Mouse (Mus musculus) brain, embryonic 14.5 days (tissue): ENCODE measurements at regions not wholly inside any gene's neighbourhood (a gene's known extent, or its start where the extent isn't known, plus 50 kb on each side); places are given as distances from the start of the nearest gene placed in this dataset.
A peak's percentile ranks its signal among the peaks of the same experiment; 100 is the strongest.
"Not testable (repeated sequence)": the region's sequence is repeated elsewhere in the genome, so short reads cannot be mapped to it uniquely, and the experiment has no call there.

ENCODE experiments used
- DNase-seq: peaks from one replicate; pipeline ENCODE4 v3.0.0-alpha.2; 2011; ENCODE audit warnings: low read depth
- CTCF ChIP-seq: fragments of 200-500 bp; IDR thresholded peaks from 2 replicates; pipeline ENCODE4 v1.5.1; 2012; ENCODE audit warnings: inconsistent platforms, mild to moderate bottlenecking, moderate library complexity, borderline replicate concordance; ENCODE audit not compliant: insufficient read depth, insufficient read length; ENCODE audit errors: extremely low read depth
- POLR2A ChIP-seq: fragments of 200-500 bp; IDR thresholded peaks from 2 replicates; pipeline ENCODE4 v1.6.1; 2012; ENCODE audit warnings: mild to moderate bottlenecking, inconsistent platforms, borderline replicate concordance; ENCODE audit not compliant: poor library complexity, insufficient read depth, insufficient read length, severe bottlenecking; ENCODE audit errors: extremely low read depth

DNA sequence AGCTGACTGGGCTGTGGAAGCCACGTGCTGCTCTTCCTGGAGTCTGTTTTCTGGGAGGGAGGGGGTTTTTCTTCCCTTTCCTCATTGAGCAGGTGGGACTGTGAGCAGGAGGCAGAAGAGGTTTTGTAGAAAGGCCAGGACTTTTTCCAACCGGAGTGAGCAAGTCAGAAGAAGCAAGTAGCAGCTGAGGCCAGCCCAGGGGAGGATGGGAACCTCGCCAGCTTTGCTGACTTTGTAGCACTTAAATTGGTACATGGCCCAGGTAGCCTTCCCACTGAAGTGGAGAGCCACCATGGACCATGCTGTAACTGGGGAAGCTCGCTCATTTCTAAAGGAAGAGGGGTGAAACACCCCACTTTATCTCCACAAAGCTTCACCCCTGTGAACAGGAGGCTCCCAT lies 154.1 kb downstream of the Kif26a start:
- TF ChIP-seq CTCF (no peak), POLR2A (no peak)
- peak; percentile 26 for DNase-seq

DNA sequence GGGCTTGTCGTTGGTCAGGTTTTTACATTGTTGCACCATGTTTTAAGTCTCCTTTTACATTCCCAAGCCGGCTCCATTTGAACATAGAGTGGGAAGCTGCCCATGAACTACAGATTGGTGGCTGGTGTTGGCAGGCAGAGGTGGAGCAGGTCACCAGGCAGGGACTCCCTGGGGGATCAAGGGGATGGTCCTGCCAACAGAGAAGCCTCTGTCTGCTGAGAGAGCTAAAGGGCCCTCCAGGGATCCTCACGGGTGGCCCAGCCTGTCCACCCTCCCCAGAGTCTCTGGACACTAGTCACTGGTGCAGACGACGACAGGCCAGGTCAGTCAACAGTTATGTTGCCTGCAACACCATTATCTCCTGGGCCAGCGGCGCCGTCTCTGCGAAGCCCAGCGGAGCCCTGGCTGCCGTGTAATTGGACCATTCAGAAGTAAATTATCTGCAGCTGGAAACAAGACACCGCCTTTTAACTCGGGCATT lies 155.4 kb downstream of the Kif26a start:
- peak; percentile 56 for DNase-seq
- no peak for TF ChIP-seq POLR2A
- TF ChIP-seq CTCF = no peak

DNA sequence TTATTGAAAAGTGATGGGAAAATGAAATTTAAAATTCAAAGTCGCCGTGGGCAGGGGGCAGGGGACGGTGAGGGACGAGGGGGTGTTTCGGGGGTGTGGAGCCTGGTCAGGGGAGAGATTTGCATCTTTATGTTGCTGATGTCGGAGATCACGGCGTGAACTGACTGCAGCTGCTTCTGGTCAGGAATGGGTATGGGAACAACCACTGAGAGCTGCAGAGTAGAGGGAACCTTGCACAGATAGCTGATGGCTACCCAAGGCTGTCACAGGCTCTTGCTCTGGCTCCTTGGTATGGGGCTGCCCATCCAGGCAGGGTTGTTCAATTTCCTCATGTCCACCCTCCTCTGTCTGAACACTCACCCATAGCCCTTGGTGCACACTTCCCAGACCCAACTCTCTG lies 155.9 kb downstream of the Kif26a start:
- no peak for DNase-seq
- TF ChIP-seq POLR2A = no peak
- no peak for TF ChIP-seq CTCF

DNA sequence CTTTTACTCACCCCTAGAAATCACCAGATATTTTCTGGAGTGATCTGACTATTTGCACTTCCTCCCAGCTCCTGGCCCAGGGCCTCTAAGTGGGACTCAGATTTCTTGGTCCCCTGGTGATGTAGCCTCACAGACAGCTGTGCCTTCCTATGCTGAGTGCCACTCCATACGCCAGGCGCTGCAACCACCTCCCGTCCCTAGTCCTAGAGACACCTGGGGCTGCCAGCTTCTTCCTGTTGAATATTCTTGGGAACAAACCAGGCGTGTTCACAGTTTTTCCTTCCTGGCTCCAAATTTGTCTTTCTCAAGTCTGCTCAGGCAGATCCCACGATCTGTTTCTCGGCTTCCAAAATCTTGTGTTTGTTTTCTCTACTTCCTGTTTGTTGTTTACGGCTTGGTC lies 160.2 kb downstream of the Kif26a start:
- no peak for TF ChIP-seq POLR2A

DNA sequence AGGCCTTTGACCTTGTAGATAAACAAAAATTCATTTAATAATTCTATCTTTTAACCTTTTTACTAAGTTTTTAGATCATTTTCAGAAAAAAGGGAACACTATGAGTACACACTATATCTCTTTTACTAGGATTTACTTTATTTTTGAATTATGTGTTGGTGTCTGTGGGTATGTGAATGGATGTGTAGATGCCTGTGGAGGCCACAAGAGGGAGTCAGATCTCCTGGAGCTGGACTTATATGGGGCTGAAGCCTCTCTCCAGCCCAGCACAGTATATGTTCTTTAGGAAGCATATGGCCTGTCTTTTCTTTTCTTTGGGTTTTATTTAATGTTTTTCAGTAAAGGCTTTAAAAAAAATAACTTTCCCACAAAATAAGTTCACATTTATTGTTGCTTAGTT lies 162.0 kb downstream of the Kif26a start:
- TF ChIP-seq CTCF (peak; percentile 16; the same call in 1 of the 2 replicates), POLR2A (no peak)
- DNase-seq = no peak

More for the DNA sequence above, 160.2 kb downstream of the Kif26a start:
- peak; percentile 53 for DNase-seq

DNA sequence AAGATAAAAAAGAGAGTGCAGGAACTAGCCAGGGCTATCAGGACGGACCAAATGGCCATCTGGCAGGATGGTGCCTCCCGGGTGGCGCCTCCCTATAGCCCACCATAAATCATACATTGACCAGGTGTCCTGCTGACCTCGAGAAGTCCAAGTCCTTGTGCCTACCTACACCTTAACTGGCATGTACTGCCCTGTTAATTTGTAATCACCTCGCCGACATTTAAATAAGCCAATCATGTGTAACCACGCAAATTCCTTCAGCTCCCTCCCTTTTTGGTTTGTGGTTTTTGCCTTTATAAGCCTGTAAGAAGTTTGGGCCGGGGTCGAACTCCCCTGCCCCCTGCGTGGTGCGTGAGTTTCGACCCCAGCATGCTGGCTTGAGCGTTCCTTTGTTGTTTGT lies 163.1 kb downstream of the Kif26a start:
- not testable (repeated sequence) for DNase-seq

DNA sequence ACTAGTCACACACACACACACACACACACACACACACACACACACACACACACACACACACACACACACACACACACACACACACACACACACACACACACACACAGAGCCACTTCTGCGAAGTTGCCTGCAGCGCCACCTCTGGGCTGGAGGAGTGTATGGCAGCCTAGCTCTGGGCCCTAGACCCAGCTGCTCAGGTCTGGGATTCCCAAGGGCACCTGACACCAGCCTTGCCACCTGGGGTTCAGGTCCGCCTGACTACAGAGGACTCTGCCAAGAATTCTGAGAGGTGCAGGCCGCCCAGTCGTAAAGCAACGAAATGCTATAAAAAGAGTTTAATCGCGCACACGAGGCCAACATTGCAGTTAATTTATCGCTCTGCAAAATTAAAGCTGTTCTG lies 163.8 kb downstream of the Kif26a start:
- no peak for TF ChIP-seq POLR2A
- TF ChIP-seq CTCF = peak; percentile 50; the same call in 1 of the 2 replicates
- DNase-seq = no peak

DNA sequence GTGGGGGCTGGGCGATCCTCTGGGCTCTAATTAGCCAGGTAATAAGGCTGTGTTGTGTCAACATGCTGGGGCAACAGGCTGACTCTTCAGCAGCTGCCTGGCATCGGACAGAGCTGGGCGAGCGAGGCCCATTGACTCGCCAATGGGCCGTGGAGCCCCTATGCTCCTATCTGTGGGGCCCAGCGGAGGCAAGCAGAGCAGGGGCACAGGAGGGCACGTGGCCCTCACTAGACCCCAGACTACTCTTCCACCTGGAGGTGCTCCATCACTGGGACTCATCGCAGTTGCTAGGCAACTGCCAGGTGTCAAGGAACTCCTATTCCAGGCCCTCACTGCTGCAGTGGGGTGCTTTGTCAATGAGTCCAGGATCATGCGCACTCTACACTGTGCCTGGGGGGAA lies 164.7 kb downstream of the Kif26a start:
- no peak for TF ChIP-seq POLR2A
- no peak for TF ChIP-seq CTCF
- DNase-seq = peak; percentile 38

DNA sequence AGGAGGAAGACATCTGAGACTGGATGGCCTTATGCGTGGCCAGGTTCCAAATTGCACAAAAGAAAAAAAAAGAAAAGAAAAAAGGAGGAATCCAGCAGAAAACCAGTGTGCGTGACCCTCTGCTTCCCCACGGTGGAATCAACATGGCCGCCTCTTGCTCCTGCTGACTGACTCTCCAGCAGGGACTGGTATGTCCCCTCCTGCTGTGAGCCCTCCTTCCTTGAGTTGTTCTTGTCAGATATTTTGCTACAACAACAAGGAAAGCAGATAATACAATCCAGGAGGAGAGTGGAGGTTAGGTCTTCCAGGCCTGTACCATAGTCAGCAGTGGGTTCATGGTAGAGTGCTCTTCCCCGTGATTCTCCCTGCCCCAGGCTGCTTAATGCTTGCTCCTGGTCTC lies 168.8 kb downstream of the Kif26a start:
- no peak for DNase-seq
- TF ChIP-seq POLR2A (no peak), CTCF (no peak)

DNA sequence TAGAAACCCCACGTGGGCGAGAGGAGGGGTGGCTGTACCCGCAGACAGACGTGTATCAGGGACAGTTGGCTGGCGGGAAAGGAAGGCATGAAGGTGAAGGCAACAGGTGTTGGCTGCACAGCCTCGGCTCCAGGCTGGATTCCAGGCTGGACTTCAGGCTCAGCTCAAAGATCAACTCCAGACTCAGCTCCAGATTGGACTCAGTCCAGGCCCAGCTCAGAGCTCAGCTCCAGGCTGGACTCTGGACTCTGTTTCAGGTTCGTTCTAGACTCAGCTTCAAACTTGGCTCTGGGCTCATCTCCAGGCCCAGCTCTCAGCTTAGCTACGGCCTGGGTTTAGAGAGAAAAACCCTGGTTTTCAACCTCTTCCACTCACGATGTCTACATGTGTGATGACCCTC lies 171.2 kb downstream of the Kif26a start:
- TF ChIP-seq CTCF (no peak), POLR2A (no peak)
- DNase-seq = no peak

DNA sequence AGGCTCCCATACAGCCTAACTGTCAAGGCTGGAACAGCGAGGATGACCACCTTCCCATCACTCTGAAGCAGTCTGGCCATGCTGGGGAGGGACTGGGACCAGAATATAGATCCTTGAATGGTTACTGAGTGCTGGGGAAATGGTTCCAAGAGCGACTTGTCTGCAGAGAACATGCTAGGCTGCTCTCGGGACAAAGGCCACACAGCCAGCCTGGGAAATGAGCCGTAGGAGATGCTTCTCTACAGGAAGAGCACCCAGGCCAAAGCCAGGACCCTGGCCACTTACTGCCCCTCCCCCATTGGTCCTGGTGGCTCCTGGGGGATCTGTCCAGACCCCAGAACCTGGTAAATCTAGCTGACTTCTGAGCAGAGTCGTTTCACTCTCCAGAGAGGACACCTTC lies 170.8 kb upstream of the A530016L24Rik start:
- no peak for DNase-seq
- TF ChIP-seq POLR2A (no peak), CTCF (no peak)

DNA sequence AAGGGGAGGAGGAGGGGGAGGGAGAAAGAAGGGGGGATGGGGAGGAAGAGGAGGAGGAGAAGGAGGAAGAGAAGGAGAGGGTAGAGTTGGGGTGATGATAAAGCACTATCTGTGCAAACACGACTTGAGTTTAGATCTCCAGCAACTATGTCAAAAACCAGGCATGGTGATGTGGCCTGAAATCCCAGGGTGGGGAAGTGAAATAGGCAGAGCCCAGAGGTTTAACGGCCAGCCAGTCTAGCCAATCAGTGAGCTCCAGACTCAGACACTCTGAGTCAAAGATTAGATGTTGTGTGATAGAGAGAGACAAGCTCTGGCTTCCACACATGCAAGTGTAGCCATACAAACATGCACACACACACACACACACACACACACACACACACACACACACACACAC lies 167.1 kb upstream of the A530016L24Rik start:
- TF ChIP-seq POLR2A (no peak), CTCF (no peak)
- no peak for DNase-seq

DNA sequence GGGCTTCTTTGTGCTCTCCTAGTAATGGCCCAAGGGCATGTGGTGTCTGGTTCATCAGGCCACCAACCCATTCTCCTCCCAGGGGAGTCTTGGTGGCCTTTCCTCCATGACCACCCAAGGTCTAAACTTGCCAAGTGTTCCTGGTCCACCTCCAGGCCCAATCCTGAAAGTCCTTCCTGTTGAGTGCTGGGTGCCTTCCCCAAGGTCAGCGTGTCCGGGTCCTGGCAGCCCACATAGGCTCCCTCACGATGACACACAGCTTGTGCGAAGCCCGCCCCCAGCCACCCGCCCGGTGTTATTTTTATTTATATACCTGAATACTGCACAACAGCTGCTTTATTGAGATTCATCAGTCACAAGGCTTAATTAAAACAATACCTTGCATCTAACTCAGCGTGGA lies 161.8 kb upstream of the A530016L24Rik start:
- DNase-seq = no peak
- TF ChIP-seq CTCF (no peak), POLR2A (no peak)
